Mouse (Mus musculus) small intestine, adult 2 months (tissue): Measurements from ENCODE around the gene Erich2.

ENCODE experiments used
- CTCF ChIP-seq: fragments of 200-500 bp; IDR thresholded peaks from 2 replicates; pipeline ENCODE4 v1.5.1; 2012; ENCODE audit warnings: low read depth, mild to moderate bottlenecking, control low read depth, inconsistent platforms, low read length, moderate library complexity, mixed read lengths; ENCODE audit not compliant: insufficient replicate concordance, insufficient read length; ENCODE audit errors: extremely low read depth
- POLR2A ChIP-seq: fragments of 200-500 bp; IDR thresholded peaks from 2 replicates; pipeline ENCODE4 v1.6.1; 2012; ENCODE audit warnings: low read depth, mild to moderate bottlenecking, control low read depth, inconsistent platforms, low read length, moderate library complexity

- no peak for TF ChIP-seq POLR2A
- TF ChIP-seq CTCF = no peak
These were observed 45.0 kb upstream of the Erich2 start for GRCm38 (mm10) chr2:70463606-70464005.
